Mouse (Mus musculus) forebrain, embryonic 13.5 days (tissue): ENCODE measurements at regions not wholly inside any gene's neighbourhood (a gene's known extent, or its start where the extent isn't known, plus 50 kb on each side); places are given as distances from the start of the nearest gene placed in this dataset.

Experiments used
- ATAC-seq: fragments of 200-750 bp; cut with Nextera tagmentation; 2 replicates; pipeline ENCODE4 v1.8.0; 2017
- H3K27ac ChIP-seq: fragments of 300-500 bp; sonication (generic); 2 replicates; pipeline ENCODE4 v1.5.1; 2015; ENCODE audit warnings: inconsistent platforms, mild to moderate bottlenecking, moderate library complexity
- H3K27me3 ChIP-seq: fragments of 300-500 bp; sonication (generic); 2 replicates; pipeline ENCODE4 v1.6.1; 2015; ENCODE audit warnings: mild to moderate bottlenecking, inconsistent platforms
- H3K36me3 ChIP-seq: fragments of 300-500 bp; sonication (generic); 2 replicates; pipeline ENCODE4 v1.6.1; 2015; ENCODE audit warnings: mild to moderate bottlenecking, inconsistent platforms; ENCODE audit not compliant: poor library complexity, severe bottlenecking
- H3K4me1 ChIP-seq: fragments of 300-500 bp; sonication (generic); 2 replicates; pipeline ENCODE4 v1.6.1; 2015; ENCODE audit warnings: inconsistent platforms
- H3K4me2 ChIP-seq: fragments of 300-500 bp; sonication (generic); 2 replicates; pipeline ENCODE4 v1.6.1; 2015; ENCODE audit warnings: inconsistent platforms, mild to moderate bottlenecking, moderate library complexity
- H3K4me3 ChIP-seq: fragments of 300-500 bp; sonication (generic); 2 replicates; pipeline ENCODE4 v1.5.1; 2015; ENCODE audit warnings: mild to moderate bottlenecking, inconsistent platforms
- H3K9ac ChIP-seq: fragments of 300-500 bp; sonication (generic); 2 replicates; pipeline ENCODE4 v1.6.1; 2015; ENCODE audit warnings: mild to moderate bottlenecking, inconsistent platforms
- H3K9me3 ChIP-seq: fragments of 300-500 bp; sonication (generic); replicated peaks from 2 replicates; pipeline ENCODE4 v1.6.1; 2016; ENCODE audit warnings: inconsistent platforms
- WGBS: fragments of 180-500 bp; shearing (Covaris S2); methylation state at CpG from one replicate; pipeline ENCODE4 v1.1.7; 2015; 5-methylcytosine and 5-hydroxymethylcytosine counted together

GRCm38 (mm10) chr13:39566491-39566890 lies 605.8 kb upstream of the Slc35b3 start:
- WGBS = 78% methylated on average over 2 of the region's 2 CpGs
- Histone ChIP-seq H3K4me2 (no peak overlapping the region), H3K4me3 (no peak overlapping the region), H3K36me3 (no peaks in the 10 kb centered on the region), H3K27ac (no peak overlapping the region), H3K9me3 (no peaks in the 10 kb centered on the region), H3K9ac (no peak overlapping the region), H3K27me3 (no peaks in the 10 kb centered on the region), H3K4me1 (peaks cover 10% of the 10 kb centered on the region; the same call in 1 of the 2 replicates)
- ATAC-seq = no peak

- Histone ChIP-seq H3K9ac (no peak overlapping the region), H3K4me1 (peaks cover 6% of the 10 kb centered on the region), H3K27ac (no peak overlapping the region), H3K4me3 (no peak overlapping the region), H3K9me3 (no peaks in the 10 kb centered on the region), H3K36me3 (no peaks in the 10 kb centered on the region), H3K27me3 (no peaks in the 10 kb centered on the region), H3K4me2 (no peak overlapping the region; the same call in 1 of the 2 replicates)
- 39% methylated on average over 14 of the region's 14 CpGs for WGBS
- ATAC-seq = peak; percentile 48; the same call in 1 of the 2 replicates
Measured at GRCm38 (mm10) chr13:39537724-39538440, 577.2 kb upstream of the Slc35b3 start.

GRCm38 (mm10) chr13:39526469-39526868 lies 565.8 kb upstream of the Slc35b3 start:
- no peak for ATAC-seq
- Histone ChIP-seq H3K4me3 (no peak overlapping the region), H3K4me1 (peaks cover 23% of the 10 kb centered on the region), H3K27ac (no peak overlapping the region), H3K36me3 (no peaks in the 10 kb centered on the region), H3K9me3 (no peaks in the 10 kb centered on the region), H3K4me2 (no peak overlapping the region), H3K27me3 (peaks cover 46% of the 10 kb centered on the region), H3K9ac (no peak overlapping the region)
- 96% methylated on average over 1 of the region's 1 CpGs for WGBS

GRCm38 (mm10) chr13:39523856-39524301 lies 563.2 kb upstream of the Slc35b3 start:
- H3K27me3 ChIP-seq = peaks cover 56% of the 10 kb centered on the region
- 3% methylated on average over 9 of the region's 9 CpGs for WGBS
- H3K36me3 ChIP-seq = no peaks in the 10 kb centered on the region
- H3K4me3 ChIP-seq = peak overlapping the region; percentile 14; the same call in 1 of the 2 replicates
- peak overlapping the region; percentile 42 for H3K4me2 ChIP-seq
- no peak overlapping the region for H3K9ac ChIP-seq
- peaks cover 23% of the 10 kb centered on the region for H3K4me1 ChIP-seq
- H3K27ac ChIP-seq = no peak overlapping the region
- H3K9me3 ChIP-seq = no peaks in the 10 kb centered on the region
- ATAC-seq = peak; percentile 92

- Histone ChIP-seq H3K4me3 (no peak overlapping the region), H3K36me3 (no peaks in the 10 kb centered on the region), H3K27ac (no peak overlapping the region), H3K9me3 (no peaks in the 10 kb centered on the region), H3K9ac (no peak overlapping the region), H3K4me1 (peaks cover 23% of the 10 kb centered on the region), H3K4me2 (peak overlapping the region; percentile 42), H3K27me3 (peaks cover 53% of the 10 kb centered on the region)
- WGBS = 8% methylated on average over 5 of the region's 5 CpGs
- peak; percentile 42 for ATAC-seq
Measured at GRCm38 (mm10) chr13:39523246-39523850, 562.7 kb upstream of the Slc35b3 start.

- no peak for ATAC-seq
Measured at GRCm38 (mm10) chr13:39520846-39521245, 560.2 kb upstream of the Slc35b3 start.

GRCm38 (mm10) chr13:39516106-39516505 lies 555.4 kb upstream of the Slc35b3 start:
- H3K4me1 ChIP-seq = no peaks in the 10 kb centered on the region
- no peak for ATAC-seq
- H3K27ac ChIP-seq = no peak overlapping the region
- H3K9ac ChIP-seq = no peak overlapping the region
- no peaks in the 10 kb centered on the region for H3K9me3 ChIP-seq
- 72% methylated on average over 8 of the region's 8 CpGs for WGBS
- no peaks in the 10 kb centered on the region for H3K36me3 ChIP-seq
- no peak overlapping the region for H3K4me2 ChIP-seq
- no peak overlapping the region for H3K4me3 ChIP-seq
- peaks cover 31% of the 10 kb centered on the region for H3K27me3 ChIP-seq

More at GRCm38 (mm10) chr13:39520846-39521245, 560.2 kb upstream of the Slc35b3 start:
- WGBS = 96% methylated on average over 9 of the region's 9 CpGs
- Histone ChIP-seq H3K9me3 (no peaks in the 10 kb centered on the region), H3K27ac (no peak overlapping the region), H3K4me3 (no peak overlapping the region), H3K27me3 (peaks cover 47% of the 10 kb centered on the region), H3K36me3 (no peaks in the 10 kb centered on the region), H3K9ac (no peak overlapping the region), H3K4me2 (no peak overlapping the region), H3K4me1 (peaks cover 23% of the 10 kb centered on the region)

GRCm38 (mm10) chr13:39489806-39490205 lies 529.1 kb upstream of the Slc35b3 start:
- H3K36me3 ChIP-seq = no peaks in the 10 kb centered on the region
- H3K9me3 ChIP-seq = no peaks in the 10 kb centered on the region
- ATAC-seq = no peak
- WGBS = 81% methylated on average over 7 of the region's 7 CpGs
- no peak overlapping the region for H3K4me2 ChIP-seq
- H3K27me3 ChIP-seq = no peaks in the 10 kb centered on the region
- H3K27ac ChIP-seq = no peak overlapping the region
- no peak overlapping the region for H3K4me3 ChIP-seq
- H3K9ac ChIP-seq = no peak overlapping the region
- H3K4me1 ChIP-seq = no peaks in the 10 kb centered on the region

GRCm38 (mm10) chr13:39472621-39473020 lies 511.9 kb upstream of the Slc35b3 start:
- no peak overlapping the region for H3K4me2 ChIP-seq
- H3K27ac ChIP-seq = no peak overlapping the region
- no peak overlapping the region for H3K9ac ChIP-seq
- no peaks in the 10 kb centered on the region for H3K9me3 ChIP-seq
- 67% methylated on average over 6 of the region's 6 CpGs for WGBS
- H3K4me1 ChIP-seq = no peaks in the 10 kb centered on the region
- no peaks in the 10 kb centered on the region for H3K27me3 ChIP-seq
- H3K4me3 ChIP-seq = no peak overlapping the region
- H3K36me3 ChIP-seq = no peaks in the 10 kb centered on the region
- ATAC-seq = no peak

- WGBS = 90% methylated on average over 13 of the region's 13 CpGs
Measured at GRCm38 (mm10) chr13:39441799-39442198, 481.1 kb upstream of the Slc35b3 start.

GRCm38 (mm10) chr13:39440907-39441306 lies 480.2 kb upstream of the Slc35b3 start:
- WGBS = 16% methylated on average over 8 of the region's 8 CpGs
- H3K9me3 ChIP-seq = no peaks in the 10 kb centered on the region
- peak; percentile 90 for ATAC-seq
- H3K4me2 ChIP-seq = no peak overlapping the region
- H3K4me3 ChIP-seq = no peak overlapping the region
- H3K4me1 ChIP-seq = no peaks in the 10 kb centered on the region
- H3K27ac ChIP-seq = no peak overlapping the region
- no peak overlapping the region for H3K9ac ChIP-seq
- peaks cover 23% of the 10 kb centered on the region for H3K27me3 ChIP-seq
- no peaks in the 10 kb centered on the region for H3K36me3 ChIP-seq

More at GRCm38 (mm10) chr13:39441799-39442198, 481.1 kb upstream of the Slc35b3 start:
- H3K36me3 ChIP-seq = no peaks in the 10 kb centered on the region
- peaks cover 23% of the 10 kb centered on the region for H3K27me3 ChIP-seq
- H3K9me3 ChIP-seq = no peaks in the 10 kb centered on the region
- no peak overlapping the region for H3K4me2 ChIP-seq
- H3K9ac ChIP-seq = no peak overlapping the region
- ATAC-seq = no peak
- H3K4me1 ChIP-seq = no peaks in the 10 kb centered on the region
- H3K4me3 ChIP-seq = no peak overlapping the region
- H3K27ac ChIP-seq = no peak overlapping the region

GRCm38 (mm10) chr13:39440336-39440735 lies 479.7 kb upstream of the Slc35b3 start:
- Histone ChIP-seq H3K36me3 (no peaks in the 10 kb centered on the region), H3K4me1 (no peaks in the 10 kb centered on the region), H3K27ac (no peak overlapping the region), H3K9me3 (no peaks in the 10 kb centered on the region), H3K27me3 (peaks cover 23% of the 10 kb centered on the region), H3K9ac (no peak overlapping the region), H3K4me3 (no peak overlapping the region), H3K4me2 (no peak overlapping the region)
- no peak for ATAC-seq
- 93% methylated on average over 10 of the region's 10 CpGs for WGBS
